Mouse (Mus musculus) embryonic facial prominence, embryonic 10.5 days (tissue): Measurements from ENCODE around the gene Pank2. TPM values are rescaled to one million over a fixed set of nuclear protein-coding genes. Genes with fewer than 3 reads are reported as not detected.

Source experiments
- microRNA-seq: library from miRNA; unstranded; fragments of <30 nt; microRNA quantifications from one replicate; pipeline ENCODE4, GENCODE M21; 2017
- polyA plus RNA-seq: library from polyadenylated mRNA; unstranded; fragments of >200 nt; fragmentation: Nextera tagmentation; extraction: Ambion mirVana; gene quantifications from 2 replicates; pipeline ENCODE4 v1.2.1, GENCODE M21; 2016

Gene Pank2
- polyA plus RNA-seq, 1 experiment from 2014 or later, result 44.2 TPM

Small RNAs within 50 kb of the gene (microRNA-seq; reads per million reads assigned to microRNA genes)
- 128 reads per million, percentile 51 among the genes with 10 or more reads in this experiment for gene Mir103-2

Other genes with a start within 250 kb of the Pank2 start
- 5.6 and 7.2 TPM in 2 replicates for gene Gfra4, start 219.4 kb upstream of the Pank2 start, polyA plus RNA-seq
- gene Adam33, start 198.7 kb upstream of the Pank2 start, polyA plus RNA-seq, result 0.64 and 1.0 TPM in 2 replicates
- gene Siglec1, start 175.7 kb upstream of the Pank2 start, polyA plus RNA-seq, result 0.06 and 0.16 TPM in 2 replicates
- gene Hspa12b, start 135.2 kb upstream of the Pank2 start, polyA plus RNA-seq, result 9.7 and 14.1 TPM in 2 replicates
- not detected in 2 replicates for gene Gm11037, start 129.0 kb upstream of the Pank2 start, polyA plus RNA-seq
- gene 1700037H04Rik, start 102.4 kb upstream of the Pank2 start, polyA plus RNA-seq, result 115 and 119 TPM in 2 replicates
- gene Cenpb, start 82.4 kb upstream of the Pank2 start, polyA plus RNA-seq, result 7.4 and 7.6 TPM in 2 replicates
- gene Cdc25b, start 75.5 kb upstream of the Pank2 start, polyA plus RNA-seq, result 50.0 and 52.6 TPM in 2 replicates
- 3.2 TPM in 2 replicates for gene Spef1, start 75.2 kb upstream of the Pank2 start, polyA plus RNA-seq
- 23.3 and 25.3 TPM in 2 replicates for gene Ap5s1, start 55.4 kb upstream of the Pank2 start, polyA plus RNA-seq
- 19.4 and 20.4 TPM in 2 replicates for gene Mavs, start 28.4 kb upstream of the Pank2 start, polyA plus RNA-seq
- 8.1 and 9.7 TPM in 2 replicates for gene Rnf24, start 90.4 kb downstream of the Pank2 start, polyA plus RNA-seq
- 36.0 and 42.0 TPM in 2 replicates for gene Smox, start 229.0 kb downstream of the Pank2 start, polyA plus RNA-seq